Mouse (Mus musculus): ENCODE data around the gene Cntn4. TPM values are rescaled to one million over a fixed set of nuclear protein-coding genes. Genes with fewer than 3 reads are reported as not detected.

Gene Cntn4
- polyA plus RNA-seq, 1 experiment from 2014 or later = 26.7 TPM

- H3K36me3 ChIP-seq (ENCODE audit: control insufficient read depth, insufficient read depth, low read length) = no peaks in the 10 kb centered on the region
- no peak overlapping the region for H3K9ac ChIP-seq (ENCODE audit: low read depth, low read length)
- no peak overlapping the region for H3K4me3 ChIP-seq (ENCODE audit: low read length)
- no peaks in the 10 kb centered on the region for H3K27me3 ChIP-seq (replicated peaks; ENCODE audit: control insufficient read depth, insufficient read depth, low read length)
- no peaks in the 10 kb centered on the region for H3K4me1 ChIP-seq (ENCODE audit: control insufficient read depth, insufficient read depth, low read depth, low read length)
- no peaks in the 10 kb centered on the region for H3K9me3 ChIP-seq (ENCODE audit: control insufficient read depth, low read length)
- H3K27ac ChIP-seq (ENCODE audit: low read depth, low read length) = no peak overlapping the region
- 0 out of 2 replicates have a peak, but pooled peaks have one; percentile 42 for ATAC-seq
- 66% methylated on average over 6 of the region's 6 CpGs for WGBS
- H3K4me2 ChIP-seq (ENCODE audit: low read length) = no peak overlapping the region
Measured at GRCm38 (mm10) chr6:106381288-106382025, 704.0 kb downstream of the Cntn4 start.

GRCm38 (mm10) chr6:106387833-106388406 is 710.5 kb downstream of the Cntn4 start:
- no peak overlapping the region for H3K4me2 ChIP-seq (ENCODE audit: low read length)
- H3K4me1 ChIP-seq (ENCODE audit: control insufficient read depth, insufficient read depth, low read depth, low read length) = no peaks in the 10 kb centered on the region
- WGBS = 38% methylated on average over 2 of the region's 2 CpGs
- H3K27me3 ChIP-seq (replicated peaks; ENCODE audit: control insufficient read depth, insufficient read depth, low read length) = no peaks in the 10 kb centered on the region
- no peak overlapping the region for H3K27ac ChIP-seq (ENCODE audit: low read depth, low read length)
- H3K9ac ChIP-seq (ENCODE audit: low read depth, low read length) = no peak overlapping the region
- no peak overlapping the region for H3K4me3 ChIP-seq (ENCODE audit: low read length)
- peak; percentile 61; the same call in 1 of the 2 replicates for ATAC-seq
- H3K36me3 ChIP-seq (ENCODE audit: control insufficient read depth, insufficient read depth, low read length) = no peaks in the 10 kb centered on the region
- H3K9me3 ChIP-seq (ENCODE audit: control insufficient read depth, low read length) = no peaks in the 10 kb centered on the region

GRCm38 (mm10) chr6:106408014-106408413 is 730.6 kb downstream of the Cntn4 start:
- ATAC-seq = no peak
- 79% methylated on average over 3 of the region's 3 CpGs for WGBS
- no peak overlapping the region for H3K4me3 ChIP-seq (ENCODE audit: low read length)

GRCm38 (mm10) chr6:106408634-106409033 is 731.2 kb downstream of the Cntn4 start:
- ATAC-seq = no peak
- no peak overlapping the region for H3K4me2 ChIP-seq (ENCODE audit: low read length)
- no peak overlapping the region for H3K9ac ChIP-seq (ENCODE audit: low read depth, low read length)
- no peak overlapping the region for H3K27ac ChIP-seq (ENCODE audit: low read depth, low read length)
- no peaks in the 10 kb centered on the region for H3K9me3 ChIP-seq (ENCODE audit: control insufficient read depth, low read length)
- H3K36me3 ChIP-seq (ENCODE audit: control insufficient read depth, insufficient read depth, low read length) = no peaks in the 10 kb centered on the region
- no peaks in the 10 kb centered on the region for H3K27me3 ChIP-seq (replicated peaks; ENCODE audit: control insufficient read depth, insufficient read depth, low read length)
- H3K4me1 ChIP-seq (ENCODE audit: control insufficient read depth, insufficient read depth, low read depth, low read length) = no peaks in the 10 kb centered on the region
- WGBS = 75% methylated on average over 3 of the region's 3 CpGs
- H3K4me3 ChIP-seq (ENCODE audit: low read length) = no peak overlapping the region

More at GRCm38 (mm10) chr6:106408014-106408413, 730.6 kb downstream of the Cntn4 start:
- Histone ChIP-seq H3K9me3 (ENCODE audit: control insufficient read depth, low read length) (no peaks in the 10 kb centered on the region), H3K27ac (ENCODE audit: low read depth, low read length) (no peak overlapping the region), H3K9ac (ENCODE audit: low read depth, low read length) (no peak overlapping the region), H3K4me2 (ENCODE audit: low read length) (no peak overlapping the region), H3K36me3 (ENCODE audit: control insufficient read depth, insufficient read depth, low read length) (no peaks in the 10 kb centered on the region), H3K27me3 (replicated peaks; ENCODE audit: control insufficient read depth, insufficient read depth, low read length) (no peaks in the 10 kb centered on the region), H3K4me1 (ENCODE audit: control insufficient read depth, insufficient read depth, low read depth, low read length) (no peaks in the 10 kb centered on the region)

GRCm38 (mm10) chr6:106422947-106423346 is 745.5 kb downstream of the Cntn4 start:
- H3K4me1 ChIP-seq (ENCODE audit: control insufficient read depth, insufficient read depth, low read depth, low read length) = no peaks in the 10 kb centered on the region
- no peaks in the 10 kb centered on the region for H3K36me3 ChIP-seq (ENCODE audit: control insufficient read depth, insufficient read depth, low read length)
- ATAC-seq = no peak
- no peaks in the 10 kb centered on the region for H3K9me3 ChIP-seq (ENCODE audit: control insufficient read depth, low read length)
- no peak overlapping the region for H3K27ac ChIP-seq (ENCODE audit: low read depth, low read length)
- no peak overlapping the region for H3K4me3 ChIP-seq (ENCODE audit: low read length)
- no peak overlapping the region for H3K4me2 ChIP-seq (ENCODE audit: low read length)
- no peak overlapping the region for H3K9ac ChIP-seq (ENCODE audit: low read depth, low read length)
- H3K27me3 ChIP-seq (replicated peaks; ENCODE audit: control insufficient read depth, insufficient read depth, low read length) = no peaks in the 10 kb centered on the region

- Histone ChIP-seq H3K4me2 (ENCODE audit: low read length) (no peak overlapping the region), H3K9me3 (ENCODE audit: control insufficient read depth, low read length) (no peaks in the 10 kb centered on the region), H3K27ac (ENCODE audit: low read depth, low read length) (no peak overlapping the region), H3K36me3 (ENCODE audit: control insufficient read depth, insufficient read depth, low read length) (no peaks in the 10 kb centered on the region), H3K4me1 (ENCODE audit: control insufficient read depth, insufficient read depth, low read depth, low read length) (no peaks in the 10 kb centered on the region), H3K4me3 (ENCODE audit: low read length) (no peak overlapping the region), H3K9ac (ENCODE audit: low read depth, low read length) (no peak overlapping the region), H3K27me3 (replicated peaks; ENCODE audit: control insufficient read depth, insufficient read depth, low read length) (no peaks in the 10 kb centered on the region)
- no peak for ATAC-seq
- 88% methylated on average over 2 of the region's 2 CpGs for WGBS
Measured at GRCm38 (mm10) chr6:106423471-106423870, 746.0 kb downstream of the Cntn4 start.

GRCm38 (mm10) chr6:106426615-106427014 is 749.2 kb downstream of the Cntn4 start:
- ATAC-seq = no peak
- no peaks in the 10 kb centered on the region for H3K36me3 ChIP-seq (ENCODE audit: control insufficient read depth, insufficient read depth, low read length)
- H3K27ac ChIP-seq (ENCODE audit: low read depth, low read length) = no peak overlapping the region
- no peaks in the 10 kb centered on the region for H3K27me3 ChIP-seq (replicated peaks; ENCODE audit: control insufficient read depth, insufficient read depth, low read length)
- H3K9me3 ChIP-seq (ENCODE audit: control insufficient read depth, low read length) = no peaks in the 10 kb centered on the region
- H3K9ac ChIP-seq (ENCODE audit: low read depth, low read length) = no peak overlapping the region
- H3K4me2 ChIP-seq (ENCODE audit: low read length) = no peak overlapping the region
- WGBS = 77% methylated on average over 3 of the region's 3 CpGs
- no peaks in the 10 kb centered on the region for H3K4me1 ChIP-seq (ENCODE audit: control insufficient read depth, insufficient read depth, low read depth, low read length)
- no peak overlapping the region for H3K4me3 ChIP-seq (ENCODE audit: low read length)

GRCm38 (mm10) chr6:106431466-106431865 is 754.0 kb downstream of the Cntn4 start:
- Histone ChIP-seq H3K27me3 (replicated peaks; ENCODE audit: control insufficient read depth, insufficient read depth, low read length) (no peaks in the 10 kb centered on the region), H3K4me2 (ENCODE audit: low read length) (no peak overlapping the region), H3K27ac (ENCODE audit: low read depth, low read length) (no peak overlapping the region), H3K9me3 (ENCODE audit: control insufficient read depth, low read length) (no peaks in the 10 kb centered on the region), H3K4me3 (ENCODE audit: low read length) (no peak overlapping the region), H3K9ac (ENCODE audit: low read depth, low read length) (no peak overlapping the region), H3K36me3 (ENCODE audit: control insufficient read depth, insufficient read depth, low read length) (no peaks in the 10 kb centered on the region), H3K4me1 (ENCODE audit: control insufficient read depth, insufficient read depth, low read depth, low read length) (no peaks in the 10 kb centered on the region)
- no peak for ATAC-seq
- WGBS = 82% methylated on average over 3 of the region's 3 CpGs

GRCm38 (mm10) chr6:106440786-106441185 is 763.3 kb downstream of the Cntn4 start:
- Histone ChIP-seq H3K36me3 (ENCODE audit: control insufficient read depth, insufficient read depth, low read length) (no peaks in the 10 kb centered on the region), H3K27me3 (replicated peaks; ENCODE audit: control insufficient read depth, insufficient read depth, low read length) (no peaks in the 10 kb centered on the region), H3K27ac (ENCODE audit: low read depth, low read length) (no peak overlapping the region), H3K4me1 (ENCODE audit: control insufficient read depth, insufficient read depth, low read depth, low read length) (no peaks in the 10 kb centered on the region), H3K4me2 (ENCODE audit: low read length) (no peak overlapping the region), H3K9me3 (ENCODE audit: control insufficient read depth, low read length) (no peaks in the 10 kb centered on the region), H3K9ac (ENCODE audit: low read depth, low read length) (no peak overlapping the region), H3K4me3 (ENCODE audit: low read length) (no peak overlapping the region)
- no peak for ATAC-seq
- 53% methylated on average over 1 of the region's 1 CpGs for WGBS
